Mouse (Mus musculus) limb, embryonic 12.5 days (tissue): ENCODE data around the gene Pou2f1. TPM values are rescaled to one million over a fixed set of nuclear protein-coding genes. Genes with fewer than 3 reads are reported as not detected.

ENCODE experiments used
- ATAC-seq: fragments of 200-750 bp; cut with Nextera tagmentation; 2 replicates; pipeline ENCODE4 v1.8.0; 2017; ENCODE audit warnings: low read depth, moderate TSS enrichment; ENCODE audit not compliant: insufficient number of reproducible peaks, insufficient read depth, low FRiP score, low TSS enrichment
- H3K27ac ChIP-seq: fragments of 300-500 bp; sonication (generic); 2 replicates; pipeline ENCODE4 v1.5.1; 2016; ENCODE audit warnings: mild to moderate bottlenecking, moderate library complexity
- H3K27me3 ChIP-seq: fragments of 300-500 bp; sonication (generic); 2 replicates; pipeline ENCODE4 v1.6.1; 2016; ENCODE audit warnings: mild to moderate bottlenecking, moderate library complexity
- H3K36me3 ChIP-seq: fragments of 300-500 bp; sonication (generic); 2 replicates; pipeline ENCODE4 v1.6.1; 2016; ENCODE audit warnings: mild to moderate bottlenecking, moderate library complexity
- H3K4me1 ChIP-seq: fragments of 300-500 bp; sonication (generic); replicated peaks from 2 replicates; pipeline ENCODE4 v1.6.1; 2016
- H3K4me2 ChIP-seq: fragments of 300-500 bp; sonication (generic); 2 replicates; pipeline ENCODE4 v1.6.1; 2016; ENCODE audit warnings: mild to moderate bottlenecking, moderate library complexity
- H3K4me3 ChIP-seq: fragments of 300-500 bp; sonication (generic); replicated peaks from 2 replicates; pipeline ENCODE4 v1.5.1; 2016; ENCODE audit warnings: mild to moderate bottlenecking
- H3K9ac ChIP-seq: fragments of 300-500 bp; sonication (generic); replicated peaks from 2 replicates; pipeline ENCODE4 v1.6.1; 2016; ENCODE audit warnings: mild to moderate bottlenecking, moderate library complexity
- H3K9me3 ChIP-seq: fragments of 300-500 bp; sonication (generic); 2 replicates; pipeline ENCODE4 v1.6.1; 2016; ENCODE audit warnings: mild to moderate bottlenecking, moderate library complexity
- WGBS: fragments of 180-500 bp; shearing (Covaris S2); methylation state at CpG from one replicate; pipeline ENCODE4 v1.1.7; 2016; 5-methylcytosine and 5-hydroxymethylcytosine counted together
- polyA plus RNA-seq: library from polyadenylated mRNA; unstranded; fragments of >200 nt; fragmentation: Nextera tagmentation; extraction: Ambion mirVana; gene quantifications from 2 replicates; pipeline ENCODE4 v1.2.1, GENCODE M21; 2016

Gene Pou2f1
- polyA plus RNA-seq, 1 experiment from 2014 or later: 18.5 TPM

GRCm38 (mm10) chr1:165985186-165985585, 17.3 kb downstream of the Pou2f1 start:
- Histone ChIP-seq H3K4me2 (no peak overlapping the region), H3K4me1 (no peaks in the 10 kb centered on the region), H3K9me3 (no peaks in the 10 kb centered on the region), H3K4me3 (no peak overlapping the region), H3K27me3 (no peaks in the 10 kb centered on the region), H3K27ac (no peak overlapping the region), H3K36me3 (no peaks in the 10 kb centered on the region), H3K9ac (no peak overlapping the region)
- no peak for ATAC-seq
- WGBS: 92% methylated on average over 3 of the region's 3 CpGs

GRCm38 (mm10) chr1:165976672-165977448, 25.6 kb downstream of the Pou2f1 start:
- Histone ChIP-seq H3K4me2 (no peak overlapping the region), H3K4me1 (peaks cover 4% of the 10 kb centered on the region; the same call in 1 of the 2 replicates), H3K27ac (no peak overlapping the region), H3K27me3 (no peaks in the 10 kb centered on the region), H3K9me3 (no peaks in the 10 kb centered on the region), H3K36me3 (no peaks in the 10 kb centered on the region), H3K4me3 (no peak overlapping the region), H3K9ac (no peak overlapping the region)
- no peak for ATAC-seq
- WGBS: 73% methylated on average over 7 of the region's 7 CpGs

- H3K9me3 ChIP-seq: no peaks in the 10 kb centered on the region
- H3K9ac ChIP-seq: no peak overlapping the region
- ATAC-seq: no peak
- no peaks in the 10 kb centered on the region for H3K36me3 ChIP-seq
- H3K4me2 ChIP-seq: no peak overlapping the region
- WGBS: 91% methylated on average over 3 of the region's 3 CpGs
- no peaks in the 10 kb centered on the region for H3K4me1 ChIP-seq
- no peak overlapping the region for H3K4me3 ChIP-seq
- no peak overlapping the region for H3K27ac ChIP-seq
- H3K27me3 ChIP-seq: no peaks in the 10 kb centered on the region
Observed at GRCm38 (mm10) chr1:165969001-165969690, 33.3 kb downstream of the Pou2f1 start.

GRCm38 (mm10) chr1:165967027-165967654, 35.3 kb downstream of the Pou2f1 start:
- Histone ChIP-seq H3K9me3 (no peaks in the 10 kb centered on the region), H3K4me1 (no peaks in the 10 kb centered on the region), H3K27me3 (no peaks in the 10 kb centered on the region), H3K4me2 (no peak overlapping the region), H3K9ac (no peak overlapping the region), H3K36me3 (no peaks in the 10 kb centered on the region), H3K4me3 (no peak overlapping the region), H3K27ac (no peak overlapping the region)
- no peak for ATAC-seq
- WGBS: 61% methylated on average over 4 of the region's 4 CpGs

- H3K4me3 ChIP-seq: no peak overlapping the region
- WGBS: 89% methylated on average over 5 of the region's 5 CpGs
- no peak overlapping the region for H3K4me2 ChIP-seq
- no peaks in the 10 kb centered on the region for H3K27me3 ChIP-seq
- ATAC-seq: no peak
- no peak overlapping the region for H3K27ac ChIP-seq
- H3K36me3 ChIP-seq: no peaks in the 10 kb centered on the region
- H3K9ac ChIP-seq: no peak overlapping the region
- no peaks in the 10 kb centered on the region for H3K9me3 ChIP-seq
- no peaks in the 10 kb centered on the region for H3K4me1 ChIP-seq
Observed at GRCm38 (mm10) chr1:165966156-165966914, 36.1 kb downstream of the Pou2f1 start.

GRCm38 (mm10) chr1:165961676-165962364, 40.7 kb downstream of the Pou2f1 start:
- no peak overlapping the region for H3K4me2 ChIP-seq
- H3K27ac ChIP-seq: no peak overlapping the region
- no peaks in the 10 kb centered on the region for H3K9me3 ChIP-seq
- no peaks in the 10 kb centered on the region for H3K27me3 ChIP-seq
- no peak overlapping the region for H3K9ac ChIP-seq
- H3K36me3 ChIP-seq: no peaks in the 10 kb centered on the region
- no peak overlapping the region for H3K4me3 ChIP-seq
- no peak for ATAC-seq
- WGBS: 66% methylated on average over 6 of the region's 6 CpGs
- H3K4me1 ChIP-seq: no peaks in the 10 kb centered on the region

GRCm38 (mm10) chr1:165958159-165958558, 44.3 kb downstream of the Pou2f1 start:
- Histone ChIP-seq H3K4me1 (no peaks in the 10 kb centered on the region), H3K4me3 (no peak overlapping the region), H3K4me2 (no peak overlapping the region), H3K9me3 (no peaks in the 10 kb centered on the region), H3K9ac (no peak overlapping the region), H3K27ac (no peak overlapping the region), H3K36me3 (no peaks in the 10 kb centered on the region), H3K27me3 (no peaks in the 10 kb centered on the region)
- no peak for ATAC-seq

GRCm38 (mm10) chr1:165948214-165948813, 54.2 kb downstream of the Pou2f1 start:
- WGBS: 40% methylated on average over 2 of the region's 2 CpGs
- ATAC-seq: no peak

GRCm38 (mm10) chr1:165943270-165943669, 59.2 kb downstream of the Pou2f1 start:
- no peak overlapping the region for H3K27ac ChIP-seq
- no peak overlapping the region for H3K4me3 ChIP-seq
- H3K4me2 ChIP-seq: no peak overlapping the region
- H3K36me3 ChIP-seq: no peaks in the 10 kb centered on the region
- WGBS: 97% methylated on average over 1 of the region's 1 CpGs
- H3K4me1 ChIP-seq: no peaks in the 10 kb centered on the region; the same call in 1 of the 2 replicates
- no peaks in the 10 kb centered on the region for H3K9me3 ChIP-seq
- no peaks in the 10 kb centered on the region for H3K27me3 ChIP-seq
- no peak for ATAC-seq
- no peak overlapping the region for H3K9ac ChIP-seq

More at GRCm38 (mm10) chr1:165948214-165948813, 54.2 kb downstream of the Pou2f1 start:
- Histone ChIP-seq H3K9ac (no peak overlapping the region), H3K36me3 (no peaks in the 10 kb centered on the region), H3K4me2 (no peak overlapping the region), H3K9me3 (no peaks in the 10 kb centered on the region), H3K27me3 (no peaks in the 10 kb centered on the region), H3K4me1 (no peaks in the 10 kb centered on the region; the same call in 1 of the 2 replicates), H3K4me3 (no peak overlapping the region), H3K27ac (no peak overlapping the region)

GRCm38 (mm10) chr1:165935466-165935818, 67.0 kb downstream of the Pou2f1 start:
- no peak for ATAC-seq
- no peak overlapping the region for H3K27ac ChIP-seq

More at GRCm38 (mm10) chr1:165935466-165935818, 67.0 kb downstream of the Pou2f1 start:
- no peaks in the 10 kb centered on the region for H3K36me3 ChIP-seq
- 0 out of 2 replicates have a peak, but pooled peaks cover 3% of the 10 kb centered on the region for H3K4me1 ChIP-seq
- H3K4me2 ChIP-seq: no peak overlapping the region
- WGBS: 84% methylated on average over 2 of the region's 2 CpGs
- no peak overlapping the region for H3K9ac ChIP-seq
- no peaks in the 10 kb centered on the region for H3K9me3 ChIP-seq
- no peak overlapping the region for H3K4me3 ChIP-seq
- H3K27me3 ChIP-seq: no peaks in the 10 kb centered on the region
